Mouse (Mus musculus) midbrain, embryonic 15.5 days (tissue): Measurements from ENCODE around the gene Syngap1. TPM values are rescaled to one million over a fixed set of nuclear protein-coding genes. Genes with fewer than 3 reads are reported as not detected.

ENCODE experiments used
- ATAC-seq: fragments of 200-750 bp; cut with Nextera tagmentation; replicated peaks from 2 replicates; pipeline ENCODE4 v1.8.0; 2017; ENCODE audit warnings: moderate TSS enrichment
- H3K27ac ChIP-seq: fragments of 300-500 bp; sonication (generic); 2 replicates; pipeline ENCODE4 v1.5.1; 2015; ENCODE audit warnings: mild to moderate bottlenecking, inconsistent platforms
- H3K27me3 ChIP-seq: fragments of 300-500 bp; sonication (generic); replicated peaks from 2 replicates; pipeline ENCODE4 v1.6.1; 2015; ENCODE audit warnings: inconsistent platforms
- H3K36me3 ChIP-seq: fragments of 300-500 bp; sonication (generic); replicated peaks from 2 replicates; pipeline ENCODE4 v1.6.1; 2015; ENCODE audit warnings: inconsistent platforms
- H3K4me1 ChIP-seq: fragments of 300-500 bp; sonication (generic); 2 replicates; pipeline ENCODE4 v1.6.1; 2015; ENCODE audit warnings: inconsistent platforms
- H3K4me2 ChIP-seq: fragments of 300-500 bp; sonication (generic); 2 replicates; pipeline ENCODE4 v1.6.1; 2015; ENCODE audit warnings: inconsistent platforms, mild to moderate bottlenecking, moderate library complexity
- H3K4me3 ChIP-seq: fragments of 300-500 bp; sonication (generic); 2 replicates; pipeline ENCODE4 v1.5.1; 2015; ENCODE audit warnings: mild to moderate bottlenecking, inconsistent platforms
- H3K9ac ChIP-seq: fragments of 300-500 bp; sonication (generic); 2 replicates; pipeline ENCODE4 v1.6.1; 2015; ENCODE audit warnings: mild to moderate bottlenecking, inconsistent platforms
- H3K9me3 ChIP-seq: fragments of 300-500 bp; sonication (generic); 2 replicates; pipeline ENCODE4 v1.6.1; 2016; ENCODE audit warnings: inconsistent platforms
- WGBS: fragments of 180-500 bp; shearing (Covaris S2); methylation state at CpG from one replicate; pipeline ENCODE4 v1.1.7; 2015; ENCODE audit warnings: mixed read lengths; 5-methylcytosine and 5-hydroxymethylcytosine counted together
- polyA plus RNA-seq: library from polyadenylated mRNA; unstranded; fragments of >200 nt; fragmentation: Nextera tagmentation; extraction: Ambion mirVana; gene quantifications from 2 replicates; pipeline ENCODE4 v1.2.1, GENCODE M21; 2015

Gene Syngap1
- polyA plus RNA-seq, 1 experiment from 2014 or later = 7.3 TPM

DNA sequence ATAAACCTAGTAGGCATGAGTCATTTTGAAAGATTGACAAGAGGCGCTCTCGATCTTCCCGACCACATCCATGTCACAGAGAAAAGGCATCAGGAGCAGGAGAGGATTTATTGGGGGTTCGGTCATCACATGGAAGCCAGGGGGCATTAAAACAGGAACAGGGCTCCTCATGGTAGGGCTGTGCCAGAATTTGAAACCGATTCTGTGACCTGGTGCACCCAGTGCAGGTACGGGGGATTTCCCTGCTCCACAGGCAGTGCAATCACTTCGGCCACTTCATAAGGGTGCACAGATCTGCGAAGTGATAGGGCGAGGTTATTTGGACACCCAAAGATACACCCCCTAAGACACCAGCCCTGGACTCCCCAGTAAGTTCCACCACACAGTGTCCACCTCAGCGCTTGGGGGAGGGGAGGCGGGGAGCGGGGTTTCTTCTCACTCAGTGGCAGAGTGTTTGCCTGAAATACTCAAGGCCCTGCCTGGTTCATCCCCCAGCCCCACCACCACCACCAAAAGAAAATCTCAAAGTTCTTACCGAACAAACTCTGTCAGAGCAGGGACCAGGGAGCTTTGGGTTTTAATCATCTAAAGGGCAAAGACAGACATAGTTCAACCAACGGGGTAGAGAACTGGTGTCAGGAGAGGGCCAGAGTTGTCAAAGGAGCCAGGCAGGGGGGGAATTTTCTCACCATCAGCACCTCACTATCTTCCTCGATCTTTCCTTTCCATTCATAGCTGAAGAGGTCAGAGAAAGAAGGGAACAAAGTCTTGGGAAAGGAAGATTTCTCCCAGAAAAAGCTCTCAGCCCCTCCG is 3.0 kb upstream of the Syngap1 start:
- peaks cover 59% of the 10 kb centered on the region for H3K4me1 ChIP-seq
- 65% methylated on average over 16 of the region's 16 CpGs for WGBS
- H3K27me3 ChIP-seq = no peaks in the 10 kb centered on the region
- no peak overlapping the region; the same call in 1 of the 2 replicates for H3K27ac ChIP-seq
- H3K9me3 ChIP-seq = no peaks in the 10 kb centered on the region
- H3K4me3 ChIP-seq = peak overlapping the region; percentile 81
- H3K4me2 ChIP-seq = peak overlapping the region; percentile 98
- 0 out of 2 replicates have a peak, but pooled peaks cover 5% of the 10 kb centered on the region for H3K36me3 ChIP-seq
- no peak for ATAC-seq
- H3K9ac ChIP-seq = peak overlapping the region; percentile 62

DNA sequence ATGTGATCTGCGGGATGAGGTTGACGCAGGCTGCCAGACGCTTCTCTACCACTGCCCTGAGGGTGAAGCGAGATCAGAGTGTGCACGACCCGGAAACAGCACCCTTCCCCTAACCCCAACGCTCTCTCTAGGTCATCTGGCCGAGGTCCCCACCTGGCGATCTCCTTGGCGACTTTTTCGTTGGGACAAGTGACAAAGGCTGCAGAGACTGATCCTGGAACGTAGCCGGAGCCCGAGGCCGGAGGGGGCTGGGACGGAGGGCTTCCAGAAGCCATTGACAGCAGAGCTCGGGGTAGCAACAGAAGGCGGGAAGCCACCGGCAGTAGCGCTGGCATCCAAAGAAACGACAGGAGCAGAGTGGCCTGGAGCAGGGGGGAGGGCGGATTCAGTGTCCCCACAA is 2.3 kb upstream of the Syngap1 start:
- H3K4me1 ChIP-seq = peaks cover 54% of the 10 kb centered on the region

DNA sequence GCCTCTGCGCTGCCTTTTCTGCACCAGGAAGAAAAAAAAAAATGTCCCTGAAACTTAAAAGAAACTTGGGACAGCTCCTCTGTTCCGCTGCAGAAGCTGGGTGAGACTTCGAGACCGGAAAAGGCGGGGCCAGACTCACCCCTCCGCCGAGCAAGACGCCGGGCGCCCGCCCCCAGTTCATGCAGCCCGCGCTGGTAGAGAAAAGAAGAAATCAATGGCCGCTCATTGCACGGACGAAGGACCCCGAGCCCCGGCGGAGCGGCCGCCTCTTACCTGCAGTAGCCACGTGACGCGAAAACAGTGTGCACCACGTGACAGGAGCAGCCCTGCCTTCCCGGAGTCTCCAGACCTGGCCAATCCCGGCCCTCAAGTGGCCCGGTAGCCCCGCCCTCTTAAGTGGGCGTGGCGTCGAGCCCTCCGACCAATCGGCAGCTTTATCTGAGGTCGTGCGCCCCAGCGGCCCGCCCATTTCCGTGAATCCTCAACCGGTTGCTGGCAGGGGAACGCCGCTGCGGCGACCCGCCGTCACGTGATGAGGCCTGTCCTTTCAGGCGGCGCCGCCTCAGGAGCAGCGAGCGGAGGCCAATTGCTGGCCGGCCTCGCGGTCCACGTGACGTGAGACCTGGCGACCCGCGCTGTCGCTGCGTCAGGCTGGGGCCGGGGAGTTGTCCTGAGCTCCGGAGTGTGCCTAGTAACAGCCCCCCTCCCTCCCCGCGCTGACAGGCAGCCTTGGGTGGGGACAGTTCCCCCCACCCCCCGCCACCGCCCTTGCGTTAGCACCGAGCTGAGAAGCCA is 1.7 kb upstream of the Syngap1 start, which contains the start of gene Cuta:
Gene Cuta (minus strand): TSS at position 392 of the 795 bp plus-strand sequence.
- H3K36me3 ChIP-seq = 0 out of 2 replicates have a peak, but pooled peaks cover 5% of the 10 kb centered on the region
- H3K4me1 ChIP-seq = peaks cover 54% of the 10 kb centered on the region
- H3K27me3 ChIP-seq = no peaks in the 10 kb centered on the region
- under 1% methylated on average over 70 of the region's 70 CpGs for WGBS
- H3K4me3 ChIP-seq = peak within 1 kb of the TSS; percentile 81
- H3K27ac ChIP-seq = peak within 1 kb of the TSS; percentile 94
- H3K9me3 ChIP-seq = no peaks in the 10 kb centered on the region
- H3K9ac ChIP-seq = peak within 1 kb of the TSS; percentile 62
- peak within 1 kb of the TSS; percentile 98 for H3K4me2 ChIP-seq
- peak; percentile 91 for ATAC-seq

More for the DNA sequence above, 2.3 kb upstream of the Syngap1 start:
- H3K27ac ChIP-seq = peak overlapping the region; percentile 94
- peak overlapping the region; percentile 98 for H3K4me2 ChIP-seq
- H3K36me3 ChIP-seq = 0 out of 2 replicates have a peak, but pooled peaks cover 5% of the 10 kb centered on the region
- under 1% methylated on average over 22 of the region's 22 CpGs for WGBS
- H3K4me3 ChIP-seq = peak overlapping the region; percentile 81
- peak overlapping the region; percentile 62 for H3K9ac ChIP-seq
- H3K27me3 ChIP-seq = no peaks in the 10 kb centered on the region
- no peaks in the 10 kb centered on the region for H3K9me3 ChIP-seq
- ATAC-seq = no peak

DNA sequence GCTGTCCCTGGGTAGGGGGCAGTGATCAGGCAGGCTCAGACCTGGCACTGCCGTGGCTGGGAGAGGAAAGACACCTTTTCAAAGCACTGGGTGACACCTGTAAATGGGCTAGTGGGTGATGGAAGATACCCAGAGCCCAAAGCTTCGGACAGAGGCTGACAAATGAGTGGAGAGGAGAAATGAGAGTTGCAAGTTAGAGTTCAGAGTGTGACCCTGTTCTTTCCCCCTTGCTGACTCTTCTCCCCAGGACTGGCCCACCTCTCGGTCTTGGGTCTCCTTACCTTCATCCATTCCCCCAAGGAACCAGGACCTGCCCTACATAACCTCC is 1.1 kb upstream of the Syngap1 start:
- peak overlapping the region; percentile 81 for H3K4me3 ChIP-seq
- peak; percentile 2; the same call in 1 of the 2 replicates for ATAC-seq
- H3K36me3 ChIP-seq = 0 out of 2 replicates have a peak, but pooled peaks cover 5% of the 10 kb centered on the region
- 2% methylated on average over 3 of the region's 3 CpGs for WGBS
- H3K9ac ChIP-seq = peak overlapping the region; percentile 56
- H3K4me1 ChIP-seq = peaks cover 50% of the 10 kb centered on the region
- no peaks in the 10 kb centered on the region for H3K9me3 ChIP-seq
- no peaks in the 10 kb centered on the region for H3K27me3 ChIP-seq
- peak overlapping the region; percentile 94 for H3K27ac ChIP-seq
- peak overlapping the region; percentile 98 for H3K4me2 ChIP-seq

DNA sequence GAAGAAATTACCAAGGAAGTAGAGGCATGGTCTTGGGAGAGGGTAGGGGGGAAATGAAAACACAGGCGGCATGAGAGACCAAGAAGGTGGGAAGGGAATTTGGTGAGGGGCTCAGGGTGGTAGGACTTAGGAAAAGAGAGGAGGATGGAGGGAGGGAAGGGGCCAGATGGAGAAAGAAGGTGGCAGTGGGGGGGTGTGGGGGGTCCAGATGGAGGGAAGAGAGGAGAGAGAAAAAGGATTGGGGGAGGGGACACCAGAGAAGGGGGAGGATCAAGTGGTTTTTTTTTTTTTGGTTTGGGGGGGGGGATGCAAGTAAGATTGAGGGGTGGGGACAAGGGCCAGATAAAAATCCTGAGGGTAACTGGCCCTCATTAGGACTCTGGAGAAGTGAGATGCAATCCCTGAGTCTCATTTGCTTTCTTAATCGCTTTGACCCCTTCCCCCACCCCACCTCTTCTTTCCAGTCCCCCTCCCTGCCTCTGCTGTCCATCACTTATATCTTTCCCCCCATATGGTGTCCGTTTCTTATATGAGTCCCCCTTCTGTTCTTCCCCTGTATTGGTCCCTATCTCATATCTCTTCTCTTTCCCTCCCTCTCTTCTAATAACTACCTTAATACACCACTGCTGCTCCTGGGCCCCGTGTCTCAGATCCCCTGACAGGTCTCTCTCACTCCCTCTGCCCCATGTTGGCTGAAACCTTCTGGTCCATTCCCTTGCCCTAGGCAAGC is 953 bp downstream of the Syngap1 start:
- no peaks in the 10 kb centered on the region for H3K27me3 ChIP-seq
- H3K36me3 ChIP-seq = no peaks in the 10 kb centered on the region
- 7% methylated on average over 4 of the region's 4 CpGs for WGBS
- no peaks in the 10 kb centered on the region for H3K9me3 ChIP-seq
- H3K4me1 ChIP-seq = peaks cover 70% of the 10 kb centered on the region
- H3K27ac ChIP-seq = peak overlapping the region; percentile 94
- peak overlapping the region; percentile 63 for H3K9ac ChIP-seq
- peak overlapping the region; percentile 54 for H3K4me3 ChIP-seq
- peak overlapping the region; percentile 98 for H3K4me2 ChIP-seq
- no peak for ATAC-seq

GRCm38 (mm10) chr17:26945824-26946495 is 4.9 kb downstream of the Syngap1 start:
- WGBS = 20% methylated on average over 13 of the region's 13 CpGs
- Histone ChIP-seq H3K27ac (peak overlapping the region; percentile 76), H3K36me3 (no peaks in the 10 kb centered on the region), H3K4me3 (peak overlapping the region; percentile 32), H3K9ac (peak overlapping the region; percentile 41), H3K4me1 (peaks cover 70% of the 10 kb centered on the region), H3K4me2 (peak overlapping the region; percentile 65), H3K9me3 (no peaks in the 10 kb centered on the region), H3K27me3 (no peaks in the 10 kb centered on the region)
- no peak for ATAC-seq

GRCm38 (mm10) chr17:26946567-26946966 is 5.5 kb downstream of the Syngap1 start:
- Histone ChIP-seq H3K27ac (peak overlapping the region; percentile 76), H3K9me3 (no peaks in the 10 kb centered on the region), H3K4me3 (peak overlapping the region; percentile 32), H3K9ac (peak overlapping the region; percentile 41), H3K36me3 (no peaks in the 10 kb centered on the region), H3K4me1 (peaks cover 75% of the 10 kb centered on the region), H3K4me2 (peak overlapping the region; percentile 65), H3K27me3 (no peaks in the 10 kb centered on the region)
- WGBS = 2% methylated on average over 37 of the region's 37 CpGs
- no peak for ATAC-seq

DNA sequence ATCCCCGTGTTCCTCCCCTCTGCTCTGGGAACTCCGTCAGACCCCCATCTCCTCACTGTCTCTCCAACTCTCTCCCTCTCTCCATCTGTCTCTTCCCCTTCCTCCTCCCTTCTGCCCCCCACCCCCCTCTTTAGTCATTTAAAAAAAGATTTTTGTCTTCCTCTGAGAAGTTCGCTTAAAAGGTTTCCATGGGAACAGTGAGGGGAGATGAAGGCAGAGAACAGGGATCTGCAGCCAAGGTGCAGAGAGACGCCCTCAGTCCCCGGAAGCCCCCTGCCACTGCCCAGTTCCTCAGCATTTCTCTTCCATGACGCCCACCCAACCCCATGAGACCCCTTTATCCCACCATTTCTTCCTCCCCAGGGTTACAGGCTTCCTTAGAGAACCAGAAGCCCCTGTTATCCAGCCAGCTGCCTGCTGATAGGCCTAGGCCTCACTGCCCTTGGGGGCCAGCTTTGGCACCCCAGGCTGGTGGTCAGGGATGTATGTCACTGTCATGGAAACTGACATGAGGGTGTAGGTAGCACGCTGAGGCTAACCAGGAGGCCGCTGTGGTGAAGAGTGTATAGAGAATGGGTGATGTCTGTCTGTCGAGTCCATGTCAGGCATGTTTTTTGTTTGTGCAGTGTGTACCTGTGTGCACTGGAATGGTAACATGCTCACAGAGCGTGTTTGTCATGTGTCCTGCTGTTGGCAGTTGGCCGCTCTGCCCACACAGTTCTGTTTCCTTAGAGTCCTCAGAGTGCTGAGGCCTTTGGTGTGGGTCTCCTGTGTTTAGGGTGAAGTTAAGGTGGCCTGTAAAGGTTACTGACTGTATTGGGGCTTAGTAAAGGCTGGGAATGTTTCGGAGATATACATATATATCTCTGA is 6.4 kb downstream of the Syngap1 start:
- WGBS = 18% methylated on average over 12 of the region's 12 CpGs
- Histone ChIP-seq H3K36me3 (no peaks in the 10 kb centered on the region), H3K9ac (peak overlapping the region; percentile 41; the same call in 1 of the 2 replicates), H3K4me2 (peak overlapping the region; percentile 65), H3K27me3 (no peaks in the 10 kb centered on the region), H3K4me3 (peak overlapping the region; percentile 32), H3K9me3 (no peaks in the 10 kb centered on the region), H3K4me1 (peaks cover 79% of the 10 kb centered on the region), H3K27ac (peak overlapping the region; percentile 76)
- ATAC-seq = no peak

DNA sequence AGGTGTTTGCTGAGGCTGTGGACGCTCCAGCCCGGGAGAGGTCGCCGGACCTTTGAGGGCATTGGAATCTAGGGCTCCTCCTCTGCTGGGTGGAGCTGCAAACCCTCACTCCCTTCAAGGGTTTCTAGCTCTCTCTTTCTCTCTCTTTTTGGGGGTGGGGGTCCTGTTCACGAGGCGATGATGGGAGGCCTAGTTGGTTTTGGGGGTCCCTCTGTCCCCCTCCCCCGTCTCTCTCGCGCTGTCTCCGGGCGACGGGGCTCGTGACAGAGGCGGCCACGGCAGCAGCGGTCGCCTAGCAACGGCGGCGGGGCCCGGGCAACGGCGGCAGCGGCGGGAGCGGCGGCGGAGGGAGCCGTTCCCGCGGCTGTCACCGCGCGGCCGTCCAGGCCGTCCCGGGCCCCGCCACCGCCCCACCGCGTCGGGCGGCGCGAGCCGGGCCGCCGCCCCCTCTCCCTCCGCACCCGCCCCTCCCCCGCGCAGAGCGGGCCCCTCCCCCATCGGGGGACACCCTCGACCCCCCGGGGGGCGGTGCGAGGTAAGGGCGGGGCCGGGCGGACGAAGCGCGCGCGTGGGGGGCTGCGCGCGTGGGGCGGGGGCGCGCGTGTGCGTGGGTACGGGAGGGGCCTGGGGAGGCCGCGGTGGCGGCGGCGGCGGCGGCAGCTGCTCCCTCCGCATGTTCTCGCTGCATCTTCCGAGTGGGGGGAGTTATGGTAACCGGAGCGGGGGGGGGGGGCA is 7.4 kb downstream of the Syngap1 start:
- no peaks in the 10 kb centered on the region for H3K36me3 ChIP-seq
- no peak for ATAC-seq
- under 1% methylated on average over 35 of the region's 87 CpGs for whole genome bisulfite sequencing

DNA sequence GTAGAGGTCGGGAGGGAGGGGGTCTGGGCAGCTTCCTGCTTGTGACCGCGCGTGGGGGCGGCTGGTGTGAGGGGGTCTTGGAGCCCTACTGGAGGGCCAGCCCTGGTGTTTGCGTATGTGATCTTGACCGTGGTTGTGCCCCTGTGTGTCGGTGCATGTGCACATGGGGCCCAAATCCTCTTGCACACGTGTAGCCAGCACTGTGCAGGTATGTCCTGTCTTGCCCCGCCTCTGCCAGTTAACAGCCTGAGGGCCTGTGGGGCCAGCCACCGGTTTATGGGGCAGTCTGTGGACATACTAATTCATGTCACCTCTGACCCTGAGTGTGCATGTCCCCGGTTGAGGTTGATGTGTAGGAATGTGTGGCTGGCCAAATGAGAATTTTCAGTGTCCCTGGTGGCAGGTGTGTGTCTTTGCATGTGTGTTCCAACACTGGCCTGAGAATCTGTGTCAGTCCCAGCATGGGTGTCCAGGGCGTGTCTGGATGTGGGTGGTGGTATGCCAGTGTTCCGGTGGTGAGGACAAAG is 8.1 kb downstream of the Syngap1 start:
- WGBS = 6% methylated on average over 12 of the region's 14 CpGs
- H3K4me1 ChIP-seq = peaks cover 87% of the 10 kb centered on the region
- peak overlapping the region; percentile 92 for H3K27ac ChIP-seq

More for the DNA sequence above, 7.4 kb downstream of the Syngap1 start:
- no peaks in the 10 kb centered on the region for H3K9me3 ChIP-seq
- H3K4me2 ChIP-seq = peak overlapping the region; percentile 83
- no peaks in the 10 kb centered on the region for H3K27me3 ChIP-seq
- peak overlapping the region; percentile 92 for H3K27ac ChIP-seq
- peak overlapping the region; percentile 82 for H3K9ac ChIP-seq
- peak overlapping the region; percentile 72 for H3K4me3 ChIP-seq
- peaks cover 84% of the 10 kb centered on the region for H3K4me1 ChIP-seq

More for the DNA sequence above, 8.1 kb downstream of the Syngap1 start:
- H3K4me2 ChIP-seq = peak overlapping the region; percentile 83
- peak overlapping the region; percentile 72 for H3K4me3 ChIP-seq
- no peaks in the 10 kb centered on the region for H3K27me3 ChIP-seq
- peak; percentile 13; the same call in 1 of the 2 replicates for ATAC-seq
- peak overlapping the region; percentile 82 for H3K9ac ChIP-seq
- H3K9me3 ChIP-seq = no peaks in the 10 kb centered on the region
- H3K36me3 ChIP-seq = no peaks in the 10 kb centered on the region
